Mouse (Mus musculus): ENCODE results near the gene Zfp706. TPM values are rescaled to one million over a fixed set of nuclear protein-coding genes. Genes with fewer than 3 reads are reported as not detected.

Zfp706 gene
- 407 and 424 TPM in 2 replicates for polyA plus RNA-seq (2015; fragmentation: Nextera tagmentation; extraction: Ambion mirVana)

DNA sequence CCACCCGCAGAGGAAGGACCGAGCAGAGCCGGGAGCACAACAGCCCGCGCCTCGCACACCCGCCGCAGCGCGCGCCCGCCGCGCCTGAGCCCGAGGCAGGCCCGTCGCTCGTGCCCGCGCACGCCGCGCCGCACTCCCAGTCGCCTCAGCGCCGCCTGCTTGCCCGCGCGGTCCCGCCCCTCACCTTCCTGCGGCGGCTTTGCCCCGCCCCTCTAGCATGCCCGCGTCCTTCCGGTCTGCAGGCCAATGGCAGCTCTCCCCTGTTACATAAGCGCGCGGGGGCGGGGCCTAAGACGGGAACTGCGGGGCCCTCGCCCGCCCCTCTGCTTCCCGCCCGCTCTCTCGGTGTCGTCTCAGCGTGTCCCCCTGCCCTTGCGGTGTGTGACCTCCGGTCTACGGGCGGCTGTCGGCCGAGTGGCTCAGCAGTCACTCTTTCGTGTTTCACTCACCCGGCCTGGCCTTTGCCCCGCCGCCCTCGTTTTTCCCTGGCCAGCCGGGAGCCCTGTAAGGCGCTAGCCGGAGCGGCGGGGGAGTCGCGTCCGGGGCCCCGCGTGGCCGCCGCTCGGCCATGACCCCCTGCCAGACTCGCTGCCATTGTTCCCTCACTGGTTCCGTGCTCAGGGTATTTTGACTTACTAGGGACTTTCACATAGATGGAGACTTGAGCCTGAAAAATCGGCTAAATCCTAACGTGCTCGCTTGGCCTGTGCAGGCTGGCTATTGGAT, at the start of gene Zfp706:
Gene Zfp706, minus strand, starts transcription at position 541 of the 726 bp plus-strand sequence.
- ATAC-seq (ENCODE audit: low FRiP score, low read depth), result peak; percentile 100
- Histone ChIP-seq H3K9ac (peak within 1 kb of the TSS; percentile 98), H3K4me3 (peak within 1 kb of the TSS; percentile 88), H3K9me3 (no peaks in the 10 kb centered on the region), H3K36me3 (peaks cover 7% of the 10 kb centered on the region), H3K4me1 (replicated peaks) (peaks cover 29% of the 10 kb centered on the region), H3K27me3 (no peaks in the 10 kb centered on the region), H3K4me2 (peak within 1 kb of the TSS; percentile 69), H3K27ac (replicated peaks) (peak within 1 kb of the TSS; percentile 99)
- under 1% methylated on average over 66 of the region's 79 CpGs for WGBS

GRCm38 (mm10) chr15:37054582-37054981, 47.0 kb upstream of the Zfp706 start:
- WGBS, result 95% methylated on average over 5 of the region's 5 CpGs
- peaks cover 19% of the 10 kb centered on the region for H3K4me1 ChIP-seq (replicated peaks)
- no peak overlapping the region for H3K4me3 ChIP-seq
- no peak for ATAC-seq (ENCODE audit: low FRiP score, low read depth)
- H3K9ac ChIP-seq, result no peak overlapping the region
- no peaks in the 10 kb centered on the region for H3K27me3 ChIP-seq
- H3K27ac ChIP-seq (replicated peaks), result no peak overlapping the region
- no peaks in the 10 kb centered on the region for H3K36me3 ChIP-seq
- H3K9me3 ChIP-seq, result no peaks in the 10 kb centered on the region
- no peak overlapping the region for H3K4me2 ChIP-seq

GRCm38 (mm10) chr15:37053085-37053762, 45.7 kb upstream of the Zfp706 start:
- H3K36me3 ChIP-seq, result no peaks in the 10 kb centered on the region
- no peak overlapping the region for H3K9ac ChIP-seq
- no peak overlapping the region for H3K4me3 ChIP-seq
- no peaks in the 10 kb centered on the region for H3K27me3 ChIP-seq
- H3K27ac ChIP-seq (replicated peaks), result peak overlapping the region; percentile 76
- H3K4me2 ChIP-seq, result peak overlapping the region; percentile 18
- peaks cover 19% of the 10 kb centered on the region for H3K4me1 ChIP-seq (replicated peaks)
- WGBS, result 38% methylated on average over 8 of the region's 8 CpGs
- H3K9me3 ChIP-seq, result no peaks in the 10 kb centered on the region
- peak; percentile 94 for ATAC-seq (ENCODE audit: low FRiP score, low read depth)

- ATAC-seq (ENCODE audit: low FRiP score, low read depth), result no peak
- H3K9me3 ChIP-seq, result no peaks in the 10 kb centered on the region
- H3K9ac ChIP-seq, result no peak overlapping the region
- H3K4me3 ChIP-seq, result no peak overlapping the region
- 94% methylated on average over 4 of the region's 4 CpGs for WGBS
- no peaks in the 10 kb centered on the region for H3K27me3 ChIP-seq
- no peaks in the 10 kb centered on the region for H3K36me3 ChIP-seq
- H3K27ac ChIP-seq (replicated peaks), result no peak overlapping the region
- H3K4me2 ChIP-seq, result no peak overlapping the region
- peaks cover 7% of the 10 kb centered on the region for H3K4me1 ChIP-seq (replicated peaks)
Observed at GRCm38 (mm10) chr15:37047403-37047802, 39.8 kb upstream of the Zfp706 start.

DNA sequence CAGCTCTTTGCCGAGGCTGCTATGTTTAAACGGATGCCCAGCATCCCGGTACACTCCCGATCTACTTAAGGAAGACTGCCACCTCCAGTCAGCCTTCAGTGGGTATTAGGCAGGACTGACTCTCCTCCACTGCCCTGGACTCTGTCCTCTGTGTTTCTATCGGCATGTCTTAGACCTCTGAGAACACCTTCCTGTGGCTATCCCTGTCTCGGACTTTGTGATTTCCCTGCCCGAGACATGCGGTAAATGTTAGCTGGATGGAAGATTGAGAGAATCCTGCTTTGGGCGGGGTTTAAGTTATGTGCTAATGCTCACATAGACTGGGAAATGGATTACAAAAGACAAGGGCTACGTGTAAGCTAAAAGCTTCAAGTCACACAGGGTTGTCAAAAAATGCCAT, 39.0 kb upstream of the Zfp706 start:
- H3K9ac ChIP-seq, result no peak overlapping the region
- H3K27ac ChIP-seq (replicated peaks), result no peak overlapping the region
- peaks cover 7% of the 10 kb centered on the region for H3K4me1 ChIP-seq (replicated peaks)
- H3K36me3 ChIP-seq, result no peaks in the 10 kb centered on the region
- no peaks in the 10 kb centered on the region for H3K9me3 ChIP-seq
- 95% methylated on average over 10 of the region's 10 CpGs for WGBS
- H3K27me3 ChIP-seq, result no peaks in the 10 kb centered on the region
- ATAC-seq (ENCODE audit: low FRiP score, low read depth), result no peak
- H3K4me3 ChIP-seq, result no peak overlapping the region
- no peak overlapping the region for H3K4me2 ChIP-seq

- peaks cover 7% of the 10 kb centered on the region for H3K4me1 ChIP-seq (replicated peaks)
- no peaks in the 10 kb centered on the region for H3K27me3 ChIP-seq
- H3K9me3 ChIP-seq, result no peaks in the 10 kb centered on the region
- H3K4me3 ChIP-seq, result no peak overlapping the region
- H3K27ac ChIP-seq (replicated peaks), result no peak overlapping the region
- H3K36me3 ChIP-seq, result no peaks in the 10 kb centered on the region
- WGBS, result 75% methylated on average over 7 of the region's 7 CpGs
- no peak for ATAC-seq (ENCODE audit: low FRiP score, low read depth)
- no peak overlapping the region for H3K4me2 ChIP-seq
- H3K9ac ChIP-seq, result no peak overlapping the region
Observed at GRCm38 (mm10) chr15:37046131-37046530, 38.6 kb upstream of the Zfp706 start.

DNA sequence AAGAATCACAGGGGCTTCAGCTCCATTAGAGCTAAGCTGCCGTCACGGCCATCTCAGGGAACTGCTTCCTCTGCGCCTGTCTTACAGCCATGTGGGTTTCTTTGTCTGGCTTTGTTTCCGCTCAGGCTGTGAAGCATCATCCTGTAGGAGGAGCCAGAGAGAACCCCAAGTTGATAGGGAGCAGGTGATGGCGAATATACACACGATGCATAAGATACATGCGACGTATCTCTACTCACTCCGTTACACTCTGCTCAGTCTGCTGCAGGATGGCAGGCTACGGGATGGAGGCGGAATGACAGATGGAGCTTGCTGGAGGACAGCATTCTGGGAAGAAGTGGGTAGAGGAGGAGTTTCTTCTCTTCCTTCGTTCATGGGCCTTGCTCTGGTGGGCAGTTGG, 37.9 kb upstream of the Zfp706 start:
- 69% methylated on average over 12 of the region's 12 CpGs for WGBS
- ATAC-seq (ENCODE audit: low FRiP score, low read depth), result 0 out of 2 replicates have a peak, but pooled peaks have one; percentile 42

DNA sequence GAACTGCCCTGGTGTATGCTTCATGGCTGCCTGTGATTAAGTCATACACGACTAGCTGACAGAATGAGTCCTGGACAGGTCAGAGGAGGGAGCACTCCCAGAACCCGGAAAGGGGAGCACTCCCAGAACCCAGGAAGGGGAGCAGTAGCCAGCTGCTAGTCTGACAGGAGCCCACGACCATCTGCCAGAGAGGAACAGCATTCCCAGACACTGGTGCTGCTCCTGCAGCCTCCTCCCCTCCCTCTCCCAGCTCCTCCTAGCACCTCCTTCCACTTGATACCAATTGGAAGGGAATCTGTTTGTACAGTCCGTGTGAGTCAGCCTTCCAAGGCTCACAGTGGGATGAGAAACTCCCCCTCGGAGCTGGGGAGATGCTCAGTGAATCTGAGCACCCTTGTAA, 35.0 kb upstream of the Zfp706 start:
- H3K9me3 ChIP-seq, result no peaks in the 10 kb centered on the region
- H3K36me3 ChIP-seq, result no peaks in the 10 kb centered on the region
- no peaks in the 10 kb centered on the region for H3K27me3 ChIP-seq
- no peak overlapping the region for H3K27ac ChIP-seq (replicated peaks)
- no peak overlapping the region for H3K9ac ChIP-seq
- H3K4me2 ChIP-seq, result 0 out of 2 replicates have a peak overlapping the region, but pooled peaks have one; percentile 8
- no peak overlapping the region for H3K4me3 ChIP-seq
- peak; percentile 47; the same call in 1 of the 2 replicates for ATAC-seq (ENCODE audit: low FRiP score, low read depth)
- WGBS, result 30% methylated on average over 5 of the region's 5 CpGs
- peaks cover 7% of the 10 kb centered on the region for H3K4me1 ChIP-seq (replicated peaks)

More for the DNA sequence above, 37.9 kb upstream of the Zfp706 start:
- no peaks in the 10 kb centered on the region for H3K9me3 ChIP-seq
- H3K27me3 ChIP-seq, result no peaks in the 10 kb centered on the region
- H3K27ac ChIP-seq (replicated peaks), result 0 out of 2 replicates have a peak overlapping the region, but pooled peaks have one; percentile 26
- no peak overlapping the region for H3K9ac ChIP-seq
- no peak overlapping the region for H3K4me2 ChIP-seq
- no peak overlapping the region for H3K4me3 ChIP-seq
- no peaks in the 10 kb centered on the region for H3K36me3 ChIP-seq
- H3K4me1 ChIP-seq (replicated peaks), result peaks cover 7% of the 10 kb centered on the region

DNA sequence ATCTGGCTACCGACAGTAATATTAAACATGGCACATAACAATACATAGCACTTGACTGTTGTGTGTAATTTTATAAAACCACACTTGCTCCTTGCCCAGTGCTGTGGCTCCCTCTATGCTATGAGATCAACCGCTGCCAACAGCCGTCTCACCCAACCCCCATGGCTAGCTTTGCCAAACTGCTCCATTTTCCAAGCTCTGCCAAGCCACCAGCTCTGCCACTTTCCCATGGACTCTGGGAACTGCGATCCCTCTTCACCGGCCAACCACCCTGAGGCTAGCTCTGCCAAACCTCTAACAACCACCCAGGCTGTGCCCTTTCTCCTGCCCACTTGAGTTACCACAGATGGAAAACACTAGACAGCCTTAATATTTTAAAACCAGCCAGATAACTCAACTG, 33.6 kb upstream of the Zfp706 start:
- ATAC-seq (ENCODE audit: low FRiP score, low read depth), result 0 out of 2 replicates have a peak, but pooled peaks have one; percentile 23
- no peaks in the 10 kb centered on the region for H3K36me3 ChIP-seq
- H3K9me3 ChIP-seq, result no peaks in the 10 kb centered on the region
- no peak overlapping the region for H3K4me3 ChIP-seq
- no peak overlapping the region for H3K27ac ChIP-seq (replicated peaks)
- H3K27me3 ChIP-seq, result no peaks in the 10 kb centered on the region
- H3K4me1 ChIP-seq (replicated peaks), result peaks cover 7% of the 10 kb centered on the region
- 78% methylated on average over 5 of the region's 5 CpGs for WGBS
- no peak overlapping the region for H3K4me2 ChIP-seq
- H3K9ac ChIP-seq, result no peak overlapping the region

- Histone ChIP-seq H3K9me3 (no peaks in the 10 kb centered on the region), H3K36me3 (no peaks in the 10 kb centered on the region), H3K4me3 (no peak overlapping the region), H3K4me2 (no peak overlapping the region), H3K27me3 (no peaks in the 10 kb centered on the region), H3K9ac (no peak overlapping the region), H3K4me1 (replicated peaks) (peaks cover 7% of the 10 kb centered on the region), H3K27ac (replicated peaks) (no peak overlapping the region)
- WGBS, result 82% methylated on average over 1 of the region's 1 CpGs
- no peak for ATAC-seq (ENCODE audit: low FRiP score, low read depth)
Observed at GRCm38 (mm10) chr15:37038666-37039065, 31.1 kb upstream of the Zfp706 start.

DNA sequence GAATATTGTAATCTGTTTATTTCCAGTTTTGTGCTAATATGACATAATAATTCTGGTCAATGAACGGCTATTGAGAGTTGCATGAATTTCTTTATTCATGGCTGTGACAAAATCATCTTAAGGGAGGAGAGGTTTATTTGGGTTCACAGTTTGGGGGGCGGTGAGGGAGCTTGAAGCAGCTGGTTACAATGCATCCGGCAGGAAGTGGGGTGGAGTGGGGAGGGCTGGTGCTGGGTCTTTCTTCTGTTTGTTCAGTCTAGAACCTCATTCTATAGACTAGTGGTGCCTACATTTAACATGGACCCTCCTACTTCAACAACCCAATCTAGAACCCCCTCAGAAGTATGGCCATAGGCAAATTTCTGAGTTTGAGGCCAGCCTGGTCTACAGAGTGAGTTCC, 30.1 kb upstream of the Zfp706 start:
- no peak for ATAC-seq (ENCODE audit: low FRiP score, low read depth)
- no peaks in the 10 kb centered on the region for H3K36me3 ChIP-seq
- no peaks in the 10 kb centered on the region for H3K9me3 ChIP-seq
- no peaks in the 10 kb centered on the region for H3K27me3 ChIP-seq
- no peak overlapping the region for H3K4me3 ChIP-seq
- WGBS, result 91% methylated on average over 3 of the region's 3 CpGs
- H3K4me2 ChIP-seq, result no peak overlapping the region
- H3K9ac ChIP-seq, result no peak overlapping the region
- no peak overlapping the region for H3K27ac ChIP-seq (replicated peaks)
- peaks cover 4% of the 10 kb centered on the region for H3K4me1 ChIP-seq (replicated peaks)

DNA sequence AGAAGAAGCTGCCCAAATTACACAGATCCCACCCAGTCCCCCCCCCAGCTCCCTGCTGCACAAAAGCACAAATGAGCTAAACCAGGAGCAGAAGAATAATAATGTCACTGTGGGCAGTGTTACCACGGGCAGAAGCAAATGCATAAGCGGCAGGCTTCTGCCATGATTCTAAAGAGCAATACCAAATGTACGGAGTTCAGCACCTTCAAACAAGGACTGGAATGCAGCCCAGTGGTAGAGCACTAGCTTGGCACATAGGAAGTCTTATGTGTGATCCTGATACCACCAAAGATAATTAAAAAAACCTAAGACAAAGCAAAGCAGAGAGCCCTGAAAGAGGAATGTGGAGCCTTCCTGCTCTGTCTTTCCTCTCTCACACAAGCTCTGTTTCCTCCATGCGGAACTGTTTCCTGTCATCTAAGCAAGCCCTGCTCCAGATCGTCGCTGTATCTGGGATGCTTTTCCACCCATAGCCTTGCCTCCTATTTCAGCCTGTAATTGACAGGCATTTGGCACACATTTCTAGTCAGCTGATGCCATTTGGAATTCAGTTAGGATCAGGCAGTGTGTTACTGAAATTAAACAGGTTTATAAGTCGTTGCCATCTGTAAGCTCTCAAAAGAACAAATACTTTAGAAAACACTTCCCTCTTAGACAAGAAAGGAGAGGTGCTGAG, 29.0 kb upstream of the Zfp706 start:
- no peak for ATAC-seq (ENCODE audit: low FRiP score, low read depth)

More for the DNA sequence above, 29.0 kb upstream of the Zfp706 start:
- H3K9me3 ChIP-seq, result no peaks in the 10 kb centered on the region
- no peak overlapping the region for H3K4me3 ChIP-seq
- no peaks in the 10 kb centered on the region for H3K27me3 ChIP-seq
- H3K4me2 ChIP-seq, result no peak overlapping the region
- no peaks in the 10 kb centered on the region for H3K36me3 ChIP-seq
- H3K9ac ChIP-seq, result no peak overlapping the region
- H3K27ac ChIP-seq (replicated peaks), result peak overlapping the region; percentile 20
- 53% methylated on average over 7 of the region's 7 CpGs for WGBS
- no peaks in the 10 kb centered on the region for H3K4me1 ChIP-seq (replicated peaks)
